Mouse (Mus musculus) limb, embryonic 12.5 days (tissue): ENCODE measurements around the gene Foxn3. TPM values are rescaled to one million over a fixed set of nuclear protein-coding genes. Genes with fewer than 3 reads are reported as not detected.

ENCODE experiments used
- ATAC-seq: fragments of 200-750 bp; cut with Nextera tagmentation; 2 replicates; pipeline ENCODE4 v1.8.0; 2017; ENCODE audit warnings: low read depth, moderate TSS enrichment; ENCODE audit not compliant: insufficient number of reproducible peaks, insufficient read depth, low FRiP score, low TSS enrichment
- H3K27ac ChIP-seq: fragments of 300-500 bp; sonication (generic); 2 replicates; pipeline ENCODE4 v1.5.1; 2016; ENCODE audit warnings: mild to moderate bottlenecking, moderate library complexity
- H3K27me3 ChIP-seq: fragments of 300-500 bp; sonication (generic); 2 replicates; pipeline ENCODE4 v1.6.1; 2016; ENCODE audit warnings: mild to moderate bottlenecking, moderate library complexity
- H3K36me3 ChIP-seq: fragments of 300-500 bp; sonication (generic); 2 replicates; pipeline ENCODE4 v1.6.1; 2016; ENCODE audit warnings: mild to moderate bottlenecking, moderate library complexity
- H3K4me1 ChIP-seq: fragments of 300-500 bp; sonication (generic); replicated peaks from 2 replicates; pipeline ENCODE4 v1.6.1; 2016
- H3K4me2 ChIP-seq: fragments of 300-500 bp; sonication (generic); 2 replicates; pipeline ENCODE4 v1.6.1; 2016; ENCODE audit warnings: mild to moderate bottlenecking, moderate library complexity
- H3K4me3 ChIP-seq: fragments of 300-500 bp; sonication (generic); replicated peaks from 2 replicates; pipeline ENCODE4 v1.5.1; 2016; ENCODE audit warnings: mild to moderate bottlenecking
- H3K9ac ChIP-seq: fragments of 300-500 bp; sonication (generic); replicated peaks from 2 replicates; pipeline ENCODE4 v1.6.1; 2016; ENCODE audit warnings: mild to moderate bottlenecking, moderate library complexity
- H3K9me3 ChIP-seq: fragments of 300-500 bp; sonication (generic); 2 replicates; pipeline ENCODE4 v1.6.1; 2016; ENCODE audit warnings: mild to moderate bottlenecking, moderate library complexity
- WGBS: fragments of 180-500 bp; shearing (Covaris S2); methylation state at CpG from one replicate; pipeline ENCODE4 v1.1.7; 2016; 5-methylcytosine and 5-hydroxymethylcytosine counted together
- polyA plus RNA-seq: library from polyadenylated mRNA; unstranded; fragments of >200 nt; fragmentation: Nextera tagmentation; extraction: Ambion mirVana; gene quantifications from 2 replicates; pipeline ENCODE4 v1.2.1, GENCODE M21; 2016

The Foxn3 gene
- polyA plus RNA-seq, 1 experiment from 2014 or later, result 115 TPM

- ATAC-seq, result no peak
- WGBS, result 72% methylated on average over 12 of the region's 12 CpGs
- peaks cover 77% of the 10 kb centered on the region for H3K4me1 ChIP-seq
These were observed 232.5 kb downstream of the Foxn3 start for GRCm38 (mm10) chr12:99330822-99331285.

GRCm38 (mm10) chr12:99329301-99330257 lies 233.8 kb downstream of the Foxn3 start:
- Histone ChIP-seq H3K27me3 (no peaks in the 10 kb centered on the region), H3K4me1 (peaks cover 85% of the 10 kb centered on the region), H3K9ac (peak overlapping the region; percentile 31; the same call in 1 of the 2 replicates), H3K4me2 (peak overlapping the region; percentile 28), H3K4me3 (no peak overlapping the region), H3K9me3 (no peaks in the 10 kb centered on the region), H3K27ac (peak overlapping the region; percentile 81), H3K36me3 (peaks cover 4% of the 10 kb centered on the region; the same call in 1 of the 2 replicates)
- 9% methylated on average over 20 of the region's 20 CpGs for WGBS
- ATAC-seq, result no peak

More at GRCm38 (mm10) chr12:99330822-99331285, 232.5 kb downstream of the Foxn3 start:
- no peak overlapping the region for H3K4me3 ChIP-seq
- no peaks in the 10 kb centered on the region for H3K9me3 ChIP-seq
- H3K27me3 ChIP-seq, result no peaks in the 10 kb centered on the region
- peaks cover 4% of the 10 kb centered on the region; the same call in 1 of the 2 replicates for H3K36me3 ChIP-seq
- H3K9ac ChIP-seq, result no peak overlapping the region
- H3K4me2 ChIP-seq, result no peak overlapping the region
- no peak overlapping the region for H3K27ac ChIP-seq

GRCm38 (mm10) chr12:99326157-99326556 lies 237.2 kb downstream of the Foxn3 start:
- Histone ChIP-seq H3K9me3 (no peaks in the 10 kb centered on the region), H3K4me1 (peaks cover 71% of the 10 kb centered on the region), H3K27ac (no peak overlapping the region), H3K4me3 (no peak overlapping the region), H3K9ac (no peak overlapping the region), H3K27me3 (no peaks in the 10 kb centered on the region), H3K36me3 (no peaks in the 10 kb centered on the region), H3K4me2 (no peak overlapping the region)
- no peak for ATAC-seq
- 18% methylated on average over 8 of the region's 8 CpGs for WGBS

DNA sequence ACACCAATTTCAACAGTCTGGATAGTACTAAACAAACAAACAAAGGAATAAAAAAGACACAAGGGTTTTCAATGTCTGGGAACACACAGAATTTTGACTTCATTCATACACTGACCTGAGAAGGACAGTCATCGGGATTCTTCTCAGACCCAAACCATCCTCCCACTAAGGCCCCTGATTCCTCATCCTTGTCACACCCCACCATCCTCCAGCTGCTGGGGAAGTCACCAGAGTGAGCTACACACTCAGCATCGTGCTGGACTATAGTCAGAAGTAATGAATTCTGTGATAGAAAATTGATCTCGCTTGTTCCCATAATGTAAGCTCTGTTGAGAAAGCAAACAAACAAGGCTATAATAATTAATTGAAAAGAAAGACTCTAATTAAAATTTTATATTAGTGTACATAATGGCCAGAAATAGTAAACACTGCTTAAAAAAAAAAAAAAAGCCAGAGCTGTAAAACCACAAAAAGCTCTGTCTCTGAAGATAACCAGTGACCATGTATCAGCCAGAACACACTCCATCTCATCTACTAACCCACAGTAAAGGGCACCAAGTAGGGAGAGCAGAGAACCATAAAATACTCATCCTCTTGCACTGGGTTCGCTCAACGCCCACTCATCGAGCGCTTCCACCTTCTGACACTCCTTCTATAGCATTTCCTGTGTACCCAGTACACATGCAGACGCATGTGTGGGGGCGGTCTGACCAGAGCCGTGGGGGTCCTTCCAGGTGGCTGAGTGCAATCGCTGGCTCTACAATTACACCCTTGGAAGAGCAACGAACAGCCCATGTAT lies 241.6 kb downstream of the Foxn3 start:
- 78% methylated on average over 12 of the region's 12 CpGs for WGBS
- Histone ChIP-seq H3K36me3 (peaks cover 6% of the 10 kb centered on the region), H3K4me1 (peaks cover 46% of the 10 kb centered on the region), H3K27ac (no peak overlapping the region), H3K27me3 (no peaks in the 10 kb centered on the region), H3K9me3 (no peaks in the 10 kb centered on the region), H3K9ac (no peak overlapping the region), H3K4me3 (no peak overlapping the region), H3K4me2 (no peak overlapping the region)
- ATAC-seq, result no peak

DNA sequence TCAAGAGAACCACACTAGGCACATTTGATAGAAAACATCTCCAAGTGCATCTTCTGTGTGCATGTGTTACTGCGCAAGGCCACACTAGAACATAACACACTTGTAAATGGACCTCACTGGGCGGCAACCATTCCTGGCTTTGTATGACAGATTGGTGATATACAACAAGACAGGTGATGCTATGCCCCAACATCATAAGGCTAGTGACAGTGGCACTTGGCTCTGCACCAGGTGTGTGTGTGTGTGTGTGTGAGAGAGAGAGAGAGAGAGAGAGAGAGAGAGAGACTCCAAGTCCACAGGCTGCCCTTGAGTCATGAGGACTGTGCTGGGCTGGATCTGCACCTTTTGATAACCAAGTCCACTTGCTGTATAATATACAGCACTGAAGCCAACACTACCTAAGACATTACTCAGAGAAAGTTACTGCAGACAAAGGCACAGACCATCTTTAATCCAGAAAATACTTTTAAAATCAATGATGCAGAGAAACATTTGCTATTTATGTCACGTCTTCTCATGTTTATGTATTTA lies 242.4 kb downstream of the Foxn3 start:
- no peak for ATAC-seq
- no peak overlapping the region for H3K4me3 ChIP-seq
- 93% methylated on average over 3 of the region's 3 CpGs for WGBS
- H3K27ac ChIP-seq, result no peak overlapping the region
- no peaks in the 10 kb centered on the region for H3K9me3 ChIP-seq
- no peak overlapping the region for H3K4me2 ChIP-seq
- no peaks in the 10 kb centered on the region for H3K27me3 ChIP-seq
- H3K9ac ChIP-seq, result no peak overlapping the region
- peaks cover 6% of the 10 kb centered on the region for H3K36me3 ChIP-seq
- peaks cover 38% of the 10 kb centered on the region for H3K4me1 ChIP-seq

DNA sequence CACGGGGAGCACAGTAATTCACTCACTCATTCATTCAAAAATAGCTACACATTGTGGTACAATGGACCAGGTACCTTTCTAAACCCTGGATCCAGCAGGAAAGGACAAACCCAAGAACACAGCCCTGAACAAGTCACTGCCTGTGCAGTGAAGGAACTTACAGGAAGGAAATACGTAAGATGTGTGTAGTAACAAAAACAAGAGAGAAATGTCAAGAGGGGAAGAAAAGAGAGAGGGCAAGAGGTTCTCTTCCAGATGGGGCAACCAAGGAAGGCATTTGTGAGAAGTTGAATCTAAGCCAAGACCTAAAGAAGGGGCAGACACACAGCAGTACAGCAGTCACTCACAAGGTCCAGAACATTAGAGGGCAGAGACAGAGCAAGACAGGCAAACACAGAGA lies 243.5 kb downstream of the Foxn3 start:
- ATAC-seq, result no peak
- Histone ChIP-seq H3K27ac (no peak overlapping the region), H3K9ac (no peak overlapping the region), H3K4me1 (peaks cover 27% of the 10 kb centered on the region), H3K9me3 (no peaks in the 10 kb centered on the region), H3K4me3 (no peak overlapping the region), H3K36me3 (peaks cover 6% of the 10 kb centered on the region), H3K27me3 (no peaks in the 10 kb centered on the region), H3K4me2 (no peak overlapping the region)
- WGBS, result 77% methylated on average over 2 of the region's 2 CpGs

DNA sequence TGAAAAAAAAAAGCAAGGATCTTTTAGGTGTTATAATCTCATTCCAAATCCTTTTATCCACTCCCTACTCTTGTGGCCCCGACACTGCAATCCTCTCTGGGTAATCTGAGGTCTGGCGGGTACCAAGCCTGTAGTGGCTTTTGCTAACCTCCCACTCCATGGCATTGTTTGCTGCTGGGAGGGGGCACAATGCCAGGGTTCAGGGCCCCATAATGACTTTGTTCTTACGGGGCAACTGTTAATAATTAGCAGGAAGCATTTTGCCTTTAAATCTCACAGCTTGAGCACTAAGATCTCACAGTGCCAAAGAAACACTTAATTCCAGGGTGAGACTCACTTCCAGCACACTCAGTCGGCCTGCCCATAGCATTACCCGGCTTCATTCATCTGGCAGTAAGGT lies 244.2 kb downstream of the Foxn3 start:
- no peak overlapping the region for H3K4me3 ChIP-seq
- H3K36me3 ChIP-seq, result peaks cover 6% of the 10 kb centered on the region
- ATAC-seq, result no peak

GRCm38 (mm10) chr12:99315931-99316330 lies 247.5 kb downstream of the Foxn3 start:
- ATAC-seq, result no peak
- H3K4me2 ChIP-seq, result no peak overlapping the region
- H3K4me1 ChIP-seq, result peaks cover 20% of the 10 kb centered on the region
- no peak overlapping the region for H3K4me3 ChIP-seq
- H3K9ac ChIP-seq, result no peak overlapping the region
- no peaks in the 10 kb centered on the region for H3K27me3 ChIP-seq
- H3K9me3 ChIP-seq, result no peaks in the 10 kb centered on the region
- WGBS, result 94% methylated on average over 6 of the region's 6 CpGs
- H3K27ac ChIP-seq, result no peak overlapping the region
- peaks cover 6% of the 10 kb centered on the region for H3K36me3 ChIP-seq

More for the DNA sequence above, 244.2 kb downstream of the Foxn3 start:
- no peaks in the 10 kb centered on the region for H3K9me3 ChIP-seq
- 41% methylated on average over 5 of the region's 5 CpGs for WGBS
- H3K27ac ChIP-seq, result no peak overlapping the region
- H3K4me2 ChIP-seq, result no peak overlapping the region
- peaks cover 24% of the 10 kb centered on the region for H3K4me1 ChIP-seq
- no peak overlapping the region for H3K9ac ChIP-seq
- H3K27me3 ChIP-seq, result no peaks in the 10 kb centered on the region

DNA sequence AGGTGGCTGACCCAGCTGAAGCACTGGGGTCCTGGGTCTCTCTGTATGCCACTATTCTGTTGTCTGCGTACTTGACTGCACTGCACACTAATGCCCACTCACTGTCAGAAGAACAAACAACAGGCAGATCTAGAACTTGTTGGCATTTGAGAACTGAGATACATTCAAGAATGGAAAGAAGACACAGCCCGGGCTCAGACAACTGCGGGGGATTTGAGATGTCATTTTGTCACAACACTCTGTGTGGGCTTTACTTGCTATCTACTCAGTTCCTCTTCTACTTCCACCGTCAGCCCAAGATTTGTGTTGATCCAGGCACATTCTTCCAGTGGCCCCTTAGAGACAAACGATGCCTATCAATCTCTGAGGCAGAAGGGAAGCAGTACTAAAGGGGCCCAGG lies 248.6 kb downstream of the Foxn3 start:
- H3K4me2 ChIP-seq, result no peak overlapping the region
- H3K4me1 ChIP-seq, result peaks cover 21% of the 10 kb centered on the region
- ATAC-seq, result no peak
- H3K27me3 ChIP-seq, result no peaks in the 10 kb centered on the region
- WGBS, result 84% methylated on average over 5 of the region's 5 CpGs
- H3K9ac ChIP-seq, result no peak overlapping the region
- H3K9me3 ChIP-seq, result no peaks in the 10 kb centered on the region
- H3K4me3 ChIP-seq, result no peak overlapping the region
- H3K27ac ChIP-seq, result no peak overlapping the region
- peaks cover 6% of the 10 kb centered on the region for H3K36me3 ChIP-seq

GRCm38 (mm10) chr12:99311303-99311702 lies 252.1 kb downstream of the Foxn3 start:
- H3K27me3 ChIP-seq, result no peaks in the 10 kb centered on the region
- peaks cover 45% of the 10 kb centered on the region for H3K4me1 ChIP-seq
- no peak for ATAC-seq
- H3K4me2 ChIP-seq, result no peak overlapping the region
- 67% methylated on average over 3 of the region's 3 CpGs for WGBS
- no peak overlapping the region for H3K27ac ChIP-seq
- no peak overlapping the region for H3K9ac ChIP-seq
- H3K4me3 ChIP-seq, result no peak overlapping the region
- H3K9me3 ChIP-seq, result no peaks in the 10 kb centered on the region
- no peaks in the 10 kb centered on the region for H3K36me3 ChIP-seq

DNA sequence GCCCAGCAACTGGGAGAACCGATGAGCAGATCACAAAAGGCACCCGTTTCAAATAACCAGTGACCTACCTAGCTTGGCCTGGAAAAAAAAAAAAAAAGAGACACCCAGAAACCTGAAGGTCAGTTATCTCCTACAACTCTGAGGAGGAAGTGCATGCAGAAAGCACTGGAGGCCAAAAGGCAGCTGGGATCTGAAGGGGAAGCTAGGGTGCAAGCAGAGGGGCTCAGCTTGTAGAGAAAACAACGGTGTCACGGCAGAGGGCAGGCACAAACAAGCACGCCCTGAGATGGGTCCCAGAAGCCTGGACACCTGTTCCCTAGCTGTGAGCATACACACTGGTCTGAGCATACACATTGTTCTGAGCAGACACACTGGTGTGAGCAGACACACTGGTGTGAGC lies 253.4 kb downstream of the Foxn3 start:
- Histone ChIP-seq H3K27me3 (no peaks in the 10 kb centered on the region), H3K9me3 (no peaks in the 10 kb centered on the region), H3K4me2 (no peak overlapping the region), H3K4me1 (peaks cover 58% of the 10 kb centered on the region), H3K9ac (no peak overlapping the region), H3K27ac (no peak overlapping the region), H3K4me3 (no peak overlapping the region), H3K36me3 (no peaks in the 10 kb centered on the region)
- no peak for ATAC-seq
- 75% methylated on average over 5 of the region's 5 CpGs for WGBS
